Mouse (Mus musculus): ENCODE results near the gene Cfap126. TPM values are rescaled to one million over a fixed set of nuclear protein-coding genes. Genes with fewer than 3 reads are reported as not detected.

The Cfap126 gene
- polyA plus RNA-seq, 1 experiment: 0.39 TPM

DNA sequence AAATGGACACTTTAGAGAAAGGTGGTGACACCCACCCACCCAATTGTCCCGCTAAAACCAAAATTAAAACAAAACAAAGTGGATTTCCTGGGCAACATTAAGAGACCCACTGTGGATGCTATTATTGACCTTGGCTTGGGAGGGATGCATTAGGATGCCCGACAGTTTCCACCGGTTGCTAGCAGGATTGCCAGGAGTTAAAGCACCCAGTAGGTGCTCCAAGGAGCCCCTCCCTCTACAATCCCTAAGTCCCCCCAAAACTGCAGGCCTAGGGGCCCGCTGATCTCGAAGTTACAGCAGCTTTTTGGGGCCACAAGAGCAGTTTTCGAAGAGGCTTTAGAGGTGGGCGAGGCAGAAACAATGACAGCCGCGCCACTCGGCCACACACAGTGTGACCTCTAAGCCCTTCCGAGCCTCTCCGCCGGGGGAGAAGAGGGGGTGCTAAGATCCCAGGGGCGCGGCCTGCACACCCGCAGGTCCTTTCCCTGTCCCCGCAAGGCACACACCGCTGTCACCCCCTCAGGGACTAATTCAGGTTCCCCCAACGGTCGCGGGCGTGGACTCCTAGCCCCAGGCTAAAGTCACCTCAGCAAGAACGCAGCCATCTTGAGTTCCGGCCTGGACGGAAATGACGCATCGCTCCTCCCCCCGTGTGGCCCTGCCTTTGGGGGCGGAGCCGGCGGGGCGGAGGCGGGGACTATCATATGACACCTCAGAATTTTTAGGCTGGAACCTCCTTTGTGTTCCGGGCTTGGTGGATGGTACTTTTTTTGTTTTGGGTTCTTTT is 36.4 kb downstream of the Cfap126 start, which contains the start of the genes Sdhc and Mpz:
Sdhc (minus strand) TSS at position 630 of the 787 bp plus-strand sequence.
Mpz (plus strand) TSS at position 738 of the 787 bp plus-strand sequence.
- Histone ChIP-seq H3K36me3 (ENCODE audit: control insufficient read depth, insufficient read depth) (peaks cover 4% of the 10 kb centered on the region), H3K79me3 (ENCODE audit: low read depth) (peaks cover 14% of the 10 kb centered on the region), H3K27me3 (ENCODE audit: control insufficient read depth, insufficient read depth, insufficient read length) (no peaks in the 10 kb centered on the region), H3ac (ENCODE audit: control insufficient read depth, insufficient read length, low read depth) (peak within 1 kb of the TSS; percentile 92), H3K79me2 (ENCODE audit: control insufficient read depth, insufficient read depth) (peaks cover 31% of the 10 kb centered on the region), H3K4me3 (ENCODE audit: insufficient read depth, poor library complexity, severe bottlenecking) (peak within 1 kb of the TSS; percentile 93)
- TF ChIP-seq USF1 (IDR thresholded peaks at IDR 0.05; ENCODE audit: low read depth) (no peak), MAX (IDR thresholded peaks at IDR 0.05) (no peak), CTCF (IDR thresholded peaks at IDR 0.05; ENCODE audit: control insufficient read depth, insufficient read depth, insufficient read length) (no peak), MYOD1 (IDR thresholded peaks at IDR 0.05; ENCODE audit: control insufficient read depth, insufficient read length, low read depth) (no peak)

GRCm38 (mm10) chr1:171150838-171151391 is 37.2 kb downstream of the Cfap126 start:
- peaks cover 14% of the 10 kb centered on the region for H3K79me3 ChIP-seq (ENCODE audit: low read depth)
- peaks cover 31% of the 10 kb centered on the region for H3K79me2 ChIP-seq (ENCODE audit: control insufficient read depth, insufficient read depth)
- no peaks in the 10 kb centered on the region for H3K27me3 ChIP-seq (ENCODE audit: control insufficient read depth, insufficient read depth, insufficient read length)
- H3K36me3 ChIP-seq (ENCODE audit: control insufficient read depth, insufficient read depth): no peaks in the 10 kb centered on the region
- peak overlapping the region; percentile 93 for H3K4me3 ChIP-seq (ENCODE audit: insufficient read depth, poor library complexity, severe bottlenecking)
- peak overlapping the region; percentile 58 for H3ac ChIP-seq (ENCODE audit: control insufficient read depth, insufficient read length, low read depth)
- TF ChIP-seq FOSL1 (IDR thresholded peaks at IDR 0.05; ENCODE audit: insufficient read depth, low read length, poor library complexity, severe bottlenecking) (no peak), MAX (IDR thresholded peaks at IDR 0.05) (no peak), CEBPB (IDR thresholded peaks at IDR 0.05; ENCODE audit: low read depth) (no peak), CTCF (IDR thresholded peaks at IDR 0.05; ENCODE audit: control insufficient read depth, insufficient read depth, insufficient read length) (no peak), MYOG (IDR thresholded peaks at IDR 0.05; ENCODE audit: control insufficient read depth, extremely low read depth, insufficient read length) (no peak), USF1 (IDR thresholded peaks at IDR 0.05; ENCODE audit: low read depth) (no peak), MYOD1 (IDR thresholded peaks at IDR 0.05; ENCODE audit: control insufficient read depth, insufficient read length, low read depth) (no peak)

DNA sequence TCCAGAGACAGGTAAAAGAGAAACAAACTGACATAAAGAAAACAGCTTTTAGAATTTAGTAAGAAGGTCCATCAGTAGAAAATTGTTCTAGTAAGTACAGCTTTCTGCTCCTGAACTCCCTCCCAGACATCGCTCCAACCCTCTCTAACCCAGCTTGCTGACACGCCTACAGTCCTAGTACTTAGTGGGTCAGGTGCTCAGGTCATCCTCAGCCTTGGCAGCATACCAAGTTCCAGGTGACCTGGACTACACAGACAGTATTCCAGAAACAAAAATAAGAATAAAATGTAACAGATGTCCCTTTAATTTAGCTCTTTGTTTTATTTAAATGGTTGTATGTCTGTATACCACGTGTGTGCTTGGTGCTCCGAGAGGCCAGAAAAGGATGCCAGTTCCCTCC is 38.2 kb downstream of the Cfap126 start:
- TF ChIP-seq CTCF (IDR thresholded peaks at IDR 0.05; ENCODE audit: control insufficient read depth, insufficient read depth, insufficient read length) (no peak), FOSL1 (IDR thresholded peaks at IDR 0.05; ENCODE audit: insufficient read depth, low read length, poor library complexity, severe bottlenecking) (no peak), CEBPB (IDR thresholded peaks at IDR 0.05; ENCODE audit: low read depth) (no peak), MAX (IDR thresholded peaks at IDR 0.05) (no peak), MYOG (IDR thresholded peaks at IDR 0.05; ENCODE audit: control insufficient read depth, extremely low read depth, insufficient read length) (no peak), USF1 (IDR thresholded peaks at IDR 0.05; ENCODE audit: low read depth) (no peak), MYOD1 (IDR thresholded peaks at IDR 0.05; ENCODE audit: control insufficient read depth, insufficient read length, low read depth) (no peak)
- Histone ChIP-seq H3K79me2 (ENCODE audit: control insufficient read depth, insufficient read depth) (peaks cover 31% of the 10 kb centered on the region), H3K79me3 (ENCODE audit: low read depth) (peaks cover 13% of the 10 kb centered on the region), H3K36me3 (ENCODE audit: control insufficient read depth, insufficient read depth) (no peaks in the 10 kb centered on the region), H3ac (ENCODE audit: control insufficient read depth, insufficient read length, low read depth) (no peak overlapping the region), H3K4me3 (ENCODE audit: insufficient read depth, poor library complexity, severe bottlenecking) (no peak overlapping the region), H3K27me3 (ENCODE audit: control insufficient read depth, insufficient read depth, insufficient read length) (no peaks in the 10 kb centered on the region)

DNA sequence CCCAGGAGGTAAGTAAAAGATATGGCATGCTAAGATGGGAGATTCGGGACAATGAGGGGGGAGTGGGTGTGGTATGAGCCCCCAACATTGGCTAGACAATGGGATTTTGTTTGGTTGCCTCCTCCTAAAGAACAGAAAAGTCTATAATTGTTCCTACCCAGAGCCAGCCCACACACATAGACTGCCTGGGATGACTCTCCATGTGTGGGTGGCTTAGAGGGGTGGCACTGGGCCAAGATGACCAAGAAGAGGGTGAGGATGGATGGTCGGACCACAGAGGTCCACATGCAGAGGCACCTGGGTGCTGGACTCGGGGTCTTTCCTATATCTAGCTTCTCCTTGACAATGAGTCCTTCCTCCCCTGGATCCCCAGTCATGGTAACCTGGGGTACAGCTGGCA is 42.9 kb downstream of the Cfap126 start:
- Histone ChIP-seq H3K79me2 (ENCODE audit: control insufficient read depth, insufficient read depth) (no peaks in the 10 kb centered on the region), H3K36me3 (ENCODE audit: control insufficient read depth, insufficient read depth) (no peaks in the 10 kb centered on the region), H3K27me3 (ENCODE audit: control insufficient read depth, insufficient read depth, insufficient read length) (no peaks in the 10 kb centered on the region), H3K79me3 (ENCODE audit: low read depth) (no peaks in the 10 kb centered on the region), H3K4me3 (ENCODE audit: insufficient read depth, poor library complexity, severe bottlenecking) (no peak overlapping the region), H3ac (ENCODE audit: control insufficient read depth, insufficient read length, low read depth) (no peak overlapping the region)
- TF ChIP-seq MYOD1 (IDR thresholded peaks at IDR 0.05; ENCODE audit: control insufficient read depth, insufficient read length, low read depth) (no peak), CTCF (IDR thresholded peaks at IDR 0.05; ENCODE audit: control insufficient read depth, insufficient read depth, insufficient read length) (no peak), USF1 (IDR thresholded peaks at IDR 0.05; ENCODE audit: low read depth) (no peak), FOSL1 (IDR thresholded peaks at IDR 0.05; ENCODE audit: insufficient read depth, low read length, poor library complexity, severe bottlenecking) (no peak)

- no peak overlapping the region for H3ac ChIP-seq (ENCODE audit: control insufficient read depth, insufficient read length, low read depth)
- H3K36me3 ChIP-seq (ENCODE audit: control insufficient read depth, insufficient read depth): no peaks in the 10 kb centered on the region
- H3K79me3 ChIP-seq (ENCODE audit: low read depth): no peaks in the 10 kb centered on the region
- H3K27me3 ChIP-seq (ENCODE audit: control insufficient read depth, insufficient read depth, insufficient read length): no peaks in the 10 kb centered on the region
- H3K79me2 ChIP-seq (ENCODE audit: control insufficient read depth, insufficient read depth): no peaks in the 10 kb centered on the region
- H3K4me3 ChIP-seq (ENCODE audit: insufficient read depth, poor library complexity, severe bottlenecking): no peak overlapping the region
- TF ChIP-seq MYOD1 (IDR thresholded peaks at IDR 0.05; ENCODE audit: control insufficient read depth, insufficient read length, low read depth) (no peak), USF1 (IDR thresholded peaks at IDR 0.05; ENCODE audit: low read depth) (no peak), MAX (IDR thresholded peaks at IDR 0.05) (no peak), CTCF (IDR thresholded peaks at IDR 0.05; ENCODE audit: control insufficient read depth, insufficient read depth, insufficient read length) (no peak), MYOG (IDR thresholded peaks at IDR 0.05; ENCODE audit: control insufficient read depth, extremely low read depth, insufficient read length) (no peak), FOSL1 (IDR thresholded peaks at IDR 0.05; ENCODE audit: insufficient read depth, low read length, poor library complexity, severe bottlenecking) (no peak), CEBPB (IDR thresholded peaks at IDR 0.05; ENCODE audit: low read depth) (no peak)
These were observed 44.2 kb downstream of the Cfap126 start for GRCm38 (mm10) chr1:171157965-171158364.
